Mouse (Mus musculus): ENCODE data around the gene Arhgap42.

DNA sequence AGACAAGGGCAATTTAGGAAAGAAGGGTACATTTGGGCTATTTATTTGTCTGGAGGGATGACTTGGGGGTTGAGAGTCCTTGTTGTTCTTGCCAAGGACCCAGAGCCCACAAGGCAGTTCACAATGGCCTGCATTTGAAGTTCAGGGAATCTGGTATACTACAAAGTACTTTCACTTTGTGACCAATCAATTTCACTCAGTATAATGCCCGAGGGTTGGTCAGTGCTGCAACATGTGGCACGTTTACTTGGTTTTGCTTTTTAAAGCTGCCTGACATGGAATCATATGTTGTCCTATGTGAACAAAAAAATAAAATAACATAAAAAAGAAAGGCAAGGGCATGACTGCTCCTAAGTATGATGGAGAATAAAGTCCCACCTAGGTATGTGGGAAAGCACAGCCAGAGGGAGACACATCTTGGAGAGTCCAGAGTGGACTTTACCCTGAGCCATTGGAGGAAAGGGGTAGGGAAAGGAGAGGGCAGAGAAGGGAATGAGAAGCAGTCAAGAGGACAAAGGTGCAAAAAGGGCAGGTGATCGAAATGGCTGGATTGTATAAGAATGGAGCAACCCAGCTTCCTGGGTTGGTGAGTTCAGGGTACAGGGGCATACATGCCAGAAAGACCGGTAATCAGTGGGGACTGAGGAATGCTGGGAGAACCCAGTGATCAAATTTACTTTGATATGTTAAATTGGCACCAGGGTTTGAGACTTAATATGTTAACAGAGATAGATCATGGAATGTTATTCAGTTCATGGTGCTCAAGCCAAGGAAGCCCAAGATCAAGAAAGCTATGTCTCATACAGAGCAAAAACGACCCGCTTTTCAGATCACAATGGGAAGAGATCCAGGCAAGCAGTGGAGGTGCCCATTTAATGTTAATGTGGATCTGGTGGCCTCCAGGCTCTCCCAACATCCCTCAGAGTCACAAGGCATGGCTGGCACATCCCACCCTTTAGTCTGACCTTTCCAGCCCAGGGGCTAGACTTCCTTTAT, 29.0 kb upstream of the Arhgap42 start:
- TF ChIP-seq GATA1 (IDR thresholded peaks at IDR 0.05; ENCODE audit: low read length) (no peak), TAL1 (IDR thresholded peaks at IDR 0.05; ENCODE audit: low read length) (no peak)
